Mouse (Mus musculus) stomach, postnatal 0 days (tissue): ENCODE results near the gene Clic4.

Source experiments
- CTCF ChIP-seq: IDR thresholded peaks from 2 replicates; pipeline ENCODE4 v1.5.1; 2016; ENCODE audit warnings: antibody characterized with exemption, low read depth, mild to moderate bottlenecking, moderate library complexity
- EP300 ChIP-seq: optimal IDR thresholded peaks from 2 replicates; pipeline ENCODE3; 2016; ENCODE audit warnings: antibody characterized with exemption

GRCm38 (mm10) chr4:135189452-135190008, 83.1 kb downstream of the Clic4 start:
- TF ChIP-seq EP300 (no peak), CTCF (no peak)
